Mouse (Mus musculus) forebrain, embryonic 10.5 days (tissue): ENCODE measurements around the gene Ugt1a8. TPM values are rescaled to one million over a fixed set of nuclear protein-coding genes. Genes with fewer than 3 reads are reported as not detected.
"Not testable (repeated sequence)": the region's sequence is repeated elsewhere in the genome, so short reads cannot be mapped to it uniquely, and the experiment has no call there.

Experiments used
- DNase-seq: peaks from one replicate; pipeline ENCODE4 v3.0.0-alpha.2; 2017; ENCODE audit warnings: low spot score; ENCODE audit errors: extremely low spot score
- H3K27ac ChIP-seq: fragments of 300-500 bp; sonication (generic); 2 replicates; pipeline ENCODE4 v1.5.1; 2016; ENCODE audit warnings: mild to moderate bottlenecking
- H3K27me3 ChIP-seq: fragments of 300-500 bp; sonication (generic); 2 replicates; pipeline ENCODE4 v1.6.1; 2016; ENCODE audit warnings: mild to moderate bottlenecking; ENCODE audit not compliant: poor library complexity, severe bottlenecking
- H3K36me3 ChIP-seq: fragments of 300-500 bp; sonication (generic); replicated peaks from 2 replicates; pipeline ENCODE4 v1.6.1; 2016; ENCODE audit warnings: mild to moderate bottlenecking, moderate library complexity
- H3K4me1 ChIP-seq: fragments of 300-500 bp; sonication (generic); 2 replicates; pipeline ENCODE4 v1.6.1; 2016
- H3K4me3 ChIP-seq: fragments of 300-500 bp; sonication (generic); 2 replicates; pipeline ENCODE4 v1.5.1; 2016; ENCODE audit warnings: mild to moderate bottlenecking, moderate library complexity
- H3K9me3 ChIP-seq: fragments of 300-500 bp; sonication (generic); 2 replicates; pipeline ENCODE4 v1.6.1; 2016; ENCODE audit warnings: mild to moderate bottlenecking, moderate library complexity
- WGBS: fragments of 180-500 bp; shearing (Covaris S2); methylation state at CpG from one replicate; pipeline ENCODE4 v1.1.7; 2016; 5-methylcytosine and 5-hydroxymethylcytosine counted together
- polyA plus RNA-seq: library from polyadenylated mRNA; unstranded; fragments of >200 nt; fragmentation: Nextera tagmentation; extraction: Ambion mirVana; gene quantifications from 2 replicates; pipeline ENCODE4 v1.2.1, GENCODE M21; 2016

Gene Ugt1a8
- polyA plus RNA-seq, 1 experiment from 2014 or later: not detected

- H3K27me3 ChIP-seq, H3K36me3 ChIP-seq, H3K9me3 ChIP-seq, H3K4me3 ChIP-seq, H3K27ac ChIP-seq, H3K4me1 ChIP-seq, DNase-seq: not testable (repeated sequence)
- WGBS: 81% methylated on average over 4 of the region's 4 CpGs
These were observed 38.3 kb downstream of the Ugt1a8 start for GRCm38 (mm10) chr1:88125827-88126360.

GRCm38 (mm10) chr1:88129091-88129490 is 41.5 kb downstream of the Ugt1a8 start:
- WGBS: 92% methylated on average over 2 of the region's 2 CpGs
- not testable (repeated sequence) for H3K36me3 ChIP-seq, H3K27ac ChIP-seq, DNase-seq, H3K4me1 ChIP-seq, H3K9me3 ChIP-seq, H3K27me3 ChIP-seq, H3K4me3 ChIP-seq

GRCm38 (mm10) chr1:88130223-88130622 is 42.6 kb downstream of the Ugt1a8 start:
- H3K4me1 ChIP-seq: peaks cover 10% of the 10 kb centered on the region
- not testable (repeated sequence) for H3K4me3 ChIP-seq, H3K27me3 ChIP-seq, H3K9me3 ChIP-seq, H3K27ac ChIP-seq, H3K36me3 ChIP-seq, DNase-seq
- 96% methylated on average over 1 of the region's 1 CpGs for WGBS

- no peaks in the 10 kb centered on the region for H3K27me3 ChIP-seq
- H3K4me1 ChIP-seq: peaks cover 10% of the 10 kb centered on the region
- no peak overlapping the region for H3K4me3 ChIP-seq
- H3K27ac ChIP-seq: peak overlapping the region; percentile 66
- 81% methylated on average over 3 of the region's 3 CpGs for WGBS
- H3K36me3 ChIP-seq: no peaks in the 10 kb centered on the region
- no peaks in the 10 kb centered on the region for H3K9me3 ChIP-seq
- no peak for DNase-seq
These were observed 46.4 kb downstream of the Ugt1a8 start for GRCm38 (mm10) chr1:88133908-88134456.

- Histone ChIP-seq H3K27ac (peak within 1 kb of the TSS; percentile 66), H3K4me1 (peaks cover 10% of the 10 kb centered on the region)
- 39% methylated on average over 5 of the region's 5 CpGs for WGBS
- not testable (repeated sequence) for H3K27me3 ChIP-seq, H3K4me3 ChIP-seq, H3K9me3 ChIP-seq, DNase-seq, H3K36me3 ChIP-seq
These were observed 46.9 kb downstream of the Ugt1a8 start, which contains the start of gene Ugt1a6a for GRCm38 (mm10) chr1:88134457-88135011. Ugt1a6a (plus strand) TSS chr1:88134809.

GRCm38 (mm10) chr1:88135229-88135904 is 47.8 kb downstream of the Ugt1a8 start:
- not testable (repeated sequence) for H3K27ac ChIP-seq, H3K4me3 ChIP-seq, H3K36me3 ChIP-seq, H3K9me3 ChIP-seq, DNase-seq, H3K27me3 ChIP-seq
- peaks cover 10% of the 10 kb centered on the region for H3K4me1 ChIP-seq
- WGBS: 83% methylated on average over 6 of the region's 6 CpGs

- Histone ChIP-seq H3K27me3 (no peaks in the 10 kb centered on the region), H3K27ac (no peak overlapping the region), H3K9me3 (no peaks in the 10 kb centered on the region), H3K4me3 (no peak overlapping the region), H3K4me1 (peaks cover 10% of the 10 kb centered on the region), H3K36me3 (no peaks in the 10 kb centered on the region)
- DNase-seq: no peak
- WGBS: 83% methylated on average over 2 of the region's 2 CpGs
These were observed 49.0 kb downstream of the Ugt1a8 start for GRCm38 (mm10) chr1:88136646-88137045.

- 94% methylated on average over 3 of the region's 3 CpGs for WGBS
- peaks cover 10% of the 10 kb centered on the region for H3K4me1 ChIP-seq
- no peaks in the 10 kb centered on the region for H3K36me3 ChIP-seq
- no peak overlapping the region for H3K27ac ChIP-seq
- no peak for DNase-seq
- no peaks in the 10 kb centered on the region for H3K27me3 ChIP-seq
- H3K9me3 ChIP-seq: no peaks in the 10 kb centered on the region
- no peak overlapping the region for H3K4me3 ChIP-seq
These were observed 49.7 kb downstream of the Ugt1a8 start for GRCm38 (mm10) chr1:88137264-88137663.

- no peak overlapping the region for H3K4me3 ChIP-seq
- WGBS: 82% methylated on average over 1 of the region's 1 CpGs
- H3K27ac ChIP-seq: no peak overlapping the region
- H3K9me3 ChIP-seq: no peaks in the 10 kb centered on the region
- peaks cover 10% of the 10 kb centered on the region for H3K4me1 ChIP-seq
- H3K27me3 ChIP-seq: no peaks in the 10 kb centered on the region
- H3K36me3 ChIP-seq: no peaks in the 10 kb centered on the region
- DNase-seq: no peak
These were observed 50.5 kb downstream of the Ugt1a8 start for GRCm38 (mm10) chr1:88138145-88138544.

GRCm38 (mm10) chr1:88140492-88140891 is 52.9 kb downstream of the Ugt1a8 start:
- H3K4me3 ChIP-seq, H3K27ac ChIP-seq, H3K27me3 ChIP-seq, H3K4me1 ChIP-seq, H3K36me3 ChIP-seq, DNase-seq, H3K9me3 ChIP-seq: not testable (repeated sequence)
- WGBS: 74% methylated on average over 1 of the region's 1 CpGs

- WGBS: 3% methylated on average over 5 of the region's 5 CpGs
These were observed 56.5 kb downstream of the Ugt1a8 start for GRCm38 (mm10) chr1:88143966-88144675.

GRCm38 (mm10) chr1:88145278-88145677 is 57.7 kb downstream of the Ugt1a8 start:
- H3K4me1 ChIP-seq: not testable (repeated sequence)

More at GRCm38 (mm10) chr1:88143966-88144675, 56.5 kb downstream of the Ugt1a8 start:
- H3K4me1 ChIP-seq, DNase-seq, H3K27me3 ChIP-seq, H3K27ac ChIP-seq, H3K36me3 ChIP-seq, H3K9me3 ChIP-seq, H3K4me3 ChIP-seq: not testable (repeated sequence)

GRCm38 (mm10) chr1:88150133-88150532 is 62.5 kb downstream of the Ugt1a8 start:
- H3K36me3 ChIP-seq, H3K4me1 ChIP-seq, H3K27me3 ChIP-seq, DNase-seq, H3K9me3 ChIP-seq, H3K27ac ChIP-seq, H3K4me3 ChIP-seq: not testable (repeated sequence)
- 83% methylated on average over 2 of the region's 2 CpGs for WGBS

More at GRCm38 (mm10) chr1:88145278-88145677, 57.7 kb downstream of the Ugt1a8 start:
- H3K27ac ChIP-seq, DNase-seq, H3K4me3 ChIP-seq, H3K36me3 ChIP-seq, H3K27me3 ChIP-seq, H3K9me3 ChIP-seq: not testable (repeated sequence)
- 68% methylated on average over 2 of the region's 2 CpGs for WGBS
